Mouse (Mus musculus): ENCODE results near the gene Gm43720.

DNA sequence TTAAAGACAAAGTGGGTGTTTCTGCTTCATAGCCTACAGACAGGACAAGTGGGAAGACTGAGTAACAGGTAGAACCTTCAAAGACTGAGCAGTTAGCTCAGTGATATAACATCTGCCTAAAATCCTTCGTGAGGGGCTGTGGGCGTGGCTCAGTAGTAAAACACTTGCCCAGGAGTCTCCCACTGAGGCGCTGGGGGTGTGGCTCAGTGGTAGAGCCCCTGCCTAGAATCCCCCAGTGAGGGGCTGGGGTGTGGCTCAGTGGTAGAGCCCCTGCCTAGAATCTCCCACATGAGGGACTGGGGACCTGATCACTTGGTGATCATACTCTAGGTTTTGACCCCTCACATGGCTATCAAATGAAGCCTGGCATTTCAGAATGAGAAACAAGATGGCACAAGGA, 21.7 kb downstream of the Gm43720 start:
- TF ChIP-seq CTCF (IDR thresholded peaks at IDR 0.05; ENCODE audit: low read depth) (no peak), EP300 (IDR thresholded peaks at IDR 0.05; ENCODE audit: low read depth) (no peak)

Data from heart, postnatal 0 days (tissue).